Mouse (Mus musculus) frontal cortex, adult (tissue): ENCODE data around the gene Frs2.
"Not testable (repeated sequence)": the region's sequence is repeated elsewhere in the genome, so short reads cannot be mapped to it uniquely, and the experiment has no call there.

Source experiments
- ATAC-seq: cut with Nextera tagmentation; 2 replicates; pipeline ENCODE4 v1.9.2; 2017; ENCODE audit warnings: mild to moderate bottlenecking, moderate library complexity, mixed read lengths; ENCODE audit not compliant: low TSS enrichment

The Frs2 gene

GRCm38 (mm10) chr10:117045175-117046056 lies 102.9 kb downstream of the Frs2 start, which contains the start of gene Lrrc10:
Gene Lrrc10 (plus strand): TSS chr10:117045341.
- peak; percentile 79 for ATAC-seq

GRCm38 (mm10) chr10:117043497-117044166 lies 104.7 kb downstream of the Frs2 start:
- not testable (repeated sequence) for ATAC-seq

GRCm38 (mm10) chr10:117042295-117042694 lies 106.0 kb downstream of the Frs2 start:
- ATAC-seq: no peak

GRCm38 (mm10) chr10:117040355-117040754 lies 108.0 kb downstream of the Frs2 start:
- ATAC-seq: peak; percentile 85

- peak; percentile 94 for ATAC-seq
Observed at GRCm38 (mm10) chr10:117033785-117034184, 114.5 kb downstream of the Frs2 start.

DNA sequence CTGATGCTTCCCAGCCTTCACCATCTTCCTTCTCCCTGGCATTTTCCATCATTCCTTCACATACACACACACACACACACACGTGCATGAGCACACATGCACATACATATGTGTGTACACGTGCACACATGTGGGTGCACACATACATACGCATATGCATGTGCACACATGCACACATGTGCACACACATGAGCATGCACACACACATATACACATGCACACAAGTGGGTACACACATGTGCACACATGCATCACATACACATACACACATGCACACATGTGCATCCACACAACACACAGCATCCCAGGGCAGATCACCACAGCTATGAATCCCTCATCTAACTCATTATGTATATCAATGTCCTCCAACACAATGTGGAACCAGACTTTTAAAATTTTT lies 117.2 kb downstream of the Frs2 start:
- no peak for ATAC-seq

- ATAC-seq: peak; percentile 64; the same call in 1 of the 2 replicates
Observed at GRCm38 (mm10) chr10:117026176-117026575, 122.2 kb downstream of the Frs2 start.

- ATAC-seq: not testable (repeated sequence)
Observed at GRCm38 (mm10) chr10:117025776-117026175, 122.6 kb downstream of the Frs2 start.

DNA sequence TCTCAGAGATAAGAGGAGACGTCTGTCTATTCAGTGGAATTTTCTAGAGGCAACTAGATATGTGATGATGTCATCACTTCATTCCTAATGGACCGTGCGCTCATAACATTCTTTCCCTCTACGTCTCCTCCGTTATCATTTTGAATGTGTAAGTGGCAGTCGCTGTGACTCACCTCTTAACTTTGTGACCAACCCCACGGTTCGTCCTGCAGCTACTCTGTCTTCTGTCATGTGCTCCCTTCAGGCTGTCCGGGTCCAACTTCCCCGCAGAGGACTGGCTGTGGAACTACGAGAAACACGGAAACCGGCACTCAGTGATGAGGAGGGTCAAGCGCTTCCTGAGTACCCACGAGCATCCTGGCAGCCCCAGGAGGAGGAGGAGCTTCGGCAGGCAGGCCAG lies 124.6 kb downstream of the Frs2 start:
- no peak; the same call in 1 of the 2 replicates for ATAC-seq

GRCm38 (mm10) chr10:117021020-117021754 lies 127.1 kb downstream of the Frs2 start:
- ATAC-seq: no peak
